Mouse (Mus musculus) skeletal muscle tissue, postnatal 0 days (tissue): ENCODE measurements around the gene Defa37. TPM values are rescaled to one million over a fixed set of nuclear protein-coding genes. Genes with fewer than 3 reads are reported as not detected.

Experiments
- polyA plus RNA-seq: library from polyadenylated mRNA; unstranded; fragments of >200 nt; fragmentation: Nextera tagmentation; extraction: Ambion mirVana; gene quantifications from 2 replicates; pipeline ENCODE4 v1.2.1, GENCODE M21; 2015

Gene Defa37
- polyA plus RNA-seq, result not detected in 2 replicates

GRCm38 (mm10) chr8:21565086-21565485 is at the start of gene Defa37:
Defa37 (plus strand) TSS chr8:21565386.

GRCm38 (mm10) chr8:21528732-21529131 is 36.5 kb upstream of the Defa37 start, which contains the start of gene Defa32:
Defa32 (plus strand) TSS chr8:21529032.

GRCm38 (mm10) chr8:21582706-21583105 is 17.5 kb downstream of the Defa37 start, which contains the start of gene Defa28:
Defa28 (plus strand) TSS chr8:21583006.

GRCm38 (mm10) chr8:21594408-21594807 is 29.2 kb downstream of the Defa37 start, which contains the start of gene Gm7861:
Gm7861 (minus strand) TSS chr8:21594508.

Other genes starting within 250 kb of the Defa37 start
- not detected in 2 replicates for gene Defa27, start 249.8 kb upstream of the Defa37 start, polyA plus RNA-seq
- not detected in 2 replicates for gene Defa29, start 238.4 kb upstream of the Defa37 start, polyA plus RNA-seq
- not detected in 2 replicates for gene Defa2, start 186.9 kb upstream of the Defa37 start, polyA plus RNA-seq
- gene Defa33, start 173.6 kb upstream of the Defa37 start, polyA plus RNA-seq, result not detected in 2 replicates
- gene Defa36, start 138.0 kb upstream of the Defa37 start, polyA plus RNA-seq, result not detected in 2 replicates
- not detected in 2 replicates for gene Gm7849, start 108.8 kb upstream of the Defa37 start, polyA plus RNA-seq
- not detected in 2 replicates for gene Defa20, start 56.1 kb upstream of the Defa37 start, polyA plus RNA-seq
- gene Defa32, start 36.4 kb upstream of the Defa37 start, polyA plus RNA-seq, result not detected in 2 replicates
- not detected in 2 replicates for gene Defa28, start 17.6 kb downstream of the Defa37 start, polyA plus RNA-seq
- gene Gm7861, start 29.1 kb downstream of the Defa37 start, polyA plus RNA-seq, result not detected in 2 replicates
- gene Defa26, start 52.8 kb downstream of the Defa37 start, polyA plus RNA-seq, result not detected in 2 replicates
- gene Defa17, start 90.4 kb downstream of the Defa37 start, polyA plus RNA-seq, result not detected in 2 replicates
- gene Defa34, start 100.4 kb downstream of the Defa37 start, polyA plus RNA-seq, result not detected in 2 replicates
- not detected in 2 replicates for gene AY761184, start 138.3 kb downstream of the Defa37 start, polyA plus RNA-seq
- not detected in 2 replicates for gene Defa24, start 169.1 kb downstream of the Defa37 start, polyA plus RNA-seq